Mouse (Mus musculus) CH12.LX (cell line): ENCODE results near the gene Atrnl1. TPM values are rescaled to one million over a fixed set of nuclear protein-coding genes. Genes with fewer than 3 reads are reported as not detected.

Source experiments
- DNase-seq: peaks from one replicate; pipeline ENCODE4 v3.0.0-alpha.2; 2013; ENCODE audit errors: extremely low read depth
- H3K27ac ChIP-seq: 2 replicates; pipeline ENCODE4 v1.5.1; 2012; ENCODE audit warnings: low read depth, mild to moderate bottlenecking, control low read depth, moderate library complexity; ENCODE audit not compliant: insufficient read depth
- H3K27me3 ChIP-seq: replicated peaks from 2 replicates; pipeline ENCODE3; 2012; ENCODE audit warnings: inconsistent platforms
- H3K36me3 ChIP-seq, 2 experiments: replicated peaks in 1 of 2; 2 replicates each; pipeline versions ENCODE3 to v1.6.1; 2012; ENCODE audit warnings: inconsistent platforms in 1 of 2, low read length in 1 of 2, mild to moderate bottlenecking in 1 of 2, mixed read lengths in 1 of 2, moderate library complexity in 1 of 2; ENCODE audit not compliant: control insufficient read depth in 1 of 2, insufficient read depth in 1 of 2
- H3K4me1 ChIP-seq, 2 experiments: 2 replicates each; pipeline ENCODE4 v1.6.1; 2012; ENCODE audit warnings: inconsistent platforms in 1 of 2, moderate library complexity in 1 of 2; ENCODE audit not compliant: insufficient read depth in 2 of 2, control insufficient read depth in 1 of 2
- H3K4me2 ChIP-seq: 2 replicates; pipeline ENCODE4 v1.6.1; 2012; ENCODE audit warnings: low read depth, mild to moderate bottlenecking, control low read depth; ENCODE audit not compliant: poor library complexity, insufficient read depth, severe bottlenecking
- H3K4me3 ChIP-seq, 3 experiments: fragments of 150-350 bp in 1 of 3; sonication (generic) in 1 of 3; replicated peaks in 1 of 3; 2 replicates each; pipeline versions ENCODE3 to v1.5.1; 2011 to 2012; ENCODE audit warnings: low read depth in 2 of 3, low read length in 2 of 3, mild to moderate bottlenecking in 2 of 3, moderate library complexity in 2 of 3, control low read depth in 1 of 3, improper control_type of control experiment in 1 of 3, inconsistent platforms in 1 of 3, mixed read lengths in 1 of 3; ENCODE audit not compliant: poor library complexity in 1 of 3
- H3K79me2 ChIP-seq: replicated peaks from 2 replicates; pipeline ENCODE4 v1.6.1; 2012; ENCODE audit warnings: mild to moderate bottlenecking, moderate library complexity; ENCODE audit not compliant: control insufficient read depth, poor library complexity, insufficient read depth, severe bottlenecking; ENCODE audit errors: extremely low read depth
- H3K9ac ChIP-seq: 2 replicates; pipeline ENCODE4 v1.6.1; 2012; ENCODE audit warnings: low read depth, mild to moderate bottlenecking, control low read depth, moderate library complexity; ENCODE audit not compliant: insufficient read depth
- H3K9me3 ChIP-seq: replicated peaks from 2 replicates; pipeline ENCODE3; 2012; ENCODE audit warnings: low read length, inconsistent platforms, mixed read lengths
- BHLHE40 ChIP-seq: IDR thresholded peaks from 2 replicates; pipeline ENCODE4 v1.6.1; 2011; ENCODE audit warnings: mild to moderate bottlenecking, low read depth, low read length, improper control_type of control experiment
- CHD2 ChIP-seq: IDR thresholded peaks from 2 replicates; pipeline ENCODE4 v1.6.1; 2011; ENCODE audit warnings: low read length, improper control_type of control experiment
- CTCF ChIP-seq, 2 experiments: IDR thresholded peaks in 1 of 2; conservative IDR thresholded peaks in 1 of 2; 2 replicates each; pipeline ENCODE4 v1.5.1; 2011 to 2012; ENCODE audit warnings: low read depth in 2 of 2, low read length in 2 of 2, improper control_type of control experiment in 1 of 2, inconsistent platforms in 1 of 2, mild to moderate bottlenecking in 1 of 2, moderate library complexity in 1 of 2
- E2F4 ChIP-seq: IDR thresholded peaks from 2 replicates; pipeline ENCODE4 v1.6.1; 2011; ENCODE audit warnings: low read depth, low read length, improper control_type of control experiment; ENCODE audit not compliant: insufficient replicate concordance
- EP300 ChIP-seq: IDR thresholded peaks from 2 replicates; pipeline ENCODE4 v1.6.1; 2011; ENCODE audit warnings: low read length, improper control_type of control experiment
- ETS1 ChIP-seq: conservative IDR thresholded peaks from 2 replicates; pipeline ENCODE4 v1.6.1; 2012; ENCODE audit warnings: low read depth, mild to moderate bottlenecking, inconsistent platforms, low read length, improper control_type of control experiment, moderate library complexity
- HCFC1 ChIP-seq: IDR thresholded peaks from 2 replicates; pipeline ENCODE4 v1.6.1; 2012; ENCODE audit warnings: low read depth, mild to moderate bottlenecking, inconsistent platforms, low read length, improper control_type of control experiment
- IRF4 ChIP-seq: IDR thresholded peaks from 2 replicates; pipeline ENCODE4 v1.6.1; 2014; ENCODE audit warnings: low read depth, mild to moderate bottlenecking, inconsistent platforms, low read length, improper control_type of control experiment
- JUND ChIP-seq: conservative IDR thresholded peaks from 2 replicates; pipeline ENCODE4 v1.6.1; 2011; ENCODE audit warnings: low read depth, low read length, improper control_type of control experiment
- KAT2A ChIP-seq: IDR thresholded peaks from 2 replicates; pipeline ENCODE4 v1.6.1; 2012; ENCODE audit warnings: low read length, improper control_type of control experiment, inconsistent platforms; ENCODE audit not compliant: insufficient replicate concordance
- MAX ChIP-seq: IDR thresholded peaks from 2 replicates; pipeline ENCODE4 v1.6.1; 2011; ENCODE audit warnings: low read length, improper control_type of control experiment
- MAZ ChIP-seq: IDR thresholded peaks from 2 replicates; pipeline ENCODE4 v1.6.1; 2012; ENCODE audit warnings: low read depth, mild to moderate bottlenecking, inconsistent platforms, low read length, improper control_type of control experiment, moderate library complexity
- MEF2A ChIP-seq: IDR thresholded peaks from 2 replicates; pipeline ENCODE4 v1.6.1; 2014; ENCODE audit warnings: low read depth, mild to moderate bottlenecking, inconsistent platforms, low read length, improper control_type of control experiment, borderline replicate concordance
- NELFE ChIP-seq: IDR thresholded peaks from 2 replicates; pipeline ENCODE4 v1.6.1; 2011; ENCODE audit warnings: low read depth, low read length, improper control_type of control experiment
- PAX5 ChIP-seq: IDR thresholded peaks from 2 replicates; pipeline ENCODE4 v1.6.1; 2012; ENCODE audit warnings: low read length, inconsistent platforms, mixed read lengths
- POLR2A ChIP-seq: IDR thresholded peaks from 2 replicates; pipeline ENCODE4 v1.6.1; 2011; ENCODE audit warnings: low read depth, mild to moderate bottlenecking, improper control_type of control experiment, low read length
- RAD21 ChIP-seq: IDR thresholded peaks from 2 replicates; pipeline ENCODE4 v1.6.1; 2011; ENCODE audit warnings: low read depth, mild to moderate bottlenecking, low read length, improper control_type of control experiment, moderate library complexity
- SMC3 ChIP-seq: IDR thresholded peaks from 2 replicates; pipeline ENCODE4 v1.6.1; 2011; ENCODE audit warnings: low read depth, low read length, improper control_type of control experiment
- USF2 ChIP-seq: conservative IDR thresholded peaks from 2 replicates; pipeline ENCODE4 v1.6.1; 2011; ENCODE audit warnings: low read depth, low read length, improper control_type of control experiment
- ZKSCAN1 ChIP-seq: IDR thresholded peaks from 2 replicates; pipeline ENCODE4 v1.6.1; 2012; ENCODE audit warnings: low read depth, inconsistent platforms, low read length, improper control_type of control experiment, borderline replicate concordance
- dilution Hi-C: fragments of 300-500 bp; cut with MboI; formaldehyde crosslinking; loops from 2 replicates; pipeline ENCODE4 v1.14.3; 2020; ENCODE audit warnings: low sequenced_read_pairs; ENCODE audit not compliant: extremely low pct_unique_long_range_greater_than_20kb, extremely low pct_ligation_motif_present
- in situ Hi-C: fragments of 300-500 bp; cut with MboI; formaldehyde crosslinking; loops from 3 replicates; pipeline ENCODE4 v1.14.3; 2019; ENCODE audit warnings: low sequenced_read_pairs, low pct_ligation_motif_present, low pct_unique_long_range_greater_than_20kb, mixed read lengths
- polyA plus RNA-seq: library from polyadenylated mRNA; unstranded; fragments of >175 nt; gene quantifications from 2 replicates; pipeline ENCODE4 v1.2.1, GENCODE M21; 2012; ENCODE audit warnings: low read depth; ENCODE audit not compliant: insufficient read length
- total RNA-seq, 2 experiments: library from RNA; depleted of rRNA; stranded (reverse); fragments of 300-350 nt in 1 of 2; fragments of >200 nt in 1 of 2; gene quantifications; 2 replicates each; pipeline ENCODE4 v1.2.3; 2012 to 2014

Atrnl1 gene
- total and polyA plus RNA-seq, 3 experiments, result 1.9 TPM

DNA sequence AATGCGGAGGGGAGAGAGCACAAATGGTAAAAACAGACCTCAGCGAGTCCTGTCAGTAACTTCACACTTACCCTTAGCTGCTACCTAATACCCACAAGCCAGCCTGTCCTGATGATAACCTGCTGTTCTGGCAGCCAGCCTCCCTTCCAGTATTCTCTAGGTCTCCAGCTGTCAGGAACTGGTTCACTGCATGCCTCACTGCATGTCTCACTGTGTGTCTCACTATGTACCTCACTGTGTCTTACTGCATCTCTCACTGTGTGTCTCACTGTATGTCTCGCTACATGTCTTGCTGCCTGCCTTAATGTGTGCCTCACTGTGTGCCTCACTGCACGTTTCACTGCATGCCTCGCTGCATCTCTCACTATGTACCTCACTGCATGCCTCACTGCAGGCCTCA, 175.9 kb downstream of the Atrnl1 start:
- H3K9me3 ChIP-seq, result no peaks in the 10 kb centered on the region
- no peaks in the 10 kb centered on the region for H3K79me2 ChIP-seq
- H3K4me3 ChIP-seq, result no peak overlapping the region
- no peak overlapping the region for H3K27ac ChIP-seq
- TF ChIP-seq CHD2 (no peak), BHLHE40 (peak; percentile 21; the same call in 1 of the 2 replicates)
- H3K4me2 ChIP-seq, result no peak overlapping the region
- H3K36me3 ChIP-seq, result no peaks in the 10 kb centered on the region
- no peak overlapping the region for H3K9ac ChIP-seq
- dilution Hi-C loops, result no loop called here
- H3K4me1 ChIP-seq, result peaks cover 3 to 6% of the 10 kb centered on the region in 2 experiments; a peak in 3 of 4 replicates
- in situ Hi-C loops, result no loop called here
- no peaks in the 10 kb centered on the region for H3K27me3 ChIP-seq
- no peak for DNase-seq

DNA sequence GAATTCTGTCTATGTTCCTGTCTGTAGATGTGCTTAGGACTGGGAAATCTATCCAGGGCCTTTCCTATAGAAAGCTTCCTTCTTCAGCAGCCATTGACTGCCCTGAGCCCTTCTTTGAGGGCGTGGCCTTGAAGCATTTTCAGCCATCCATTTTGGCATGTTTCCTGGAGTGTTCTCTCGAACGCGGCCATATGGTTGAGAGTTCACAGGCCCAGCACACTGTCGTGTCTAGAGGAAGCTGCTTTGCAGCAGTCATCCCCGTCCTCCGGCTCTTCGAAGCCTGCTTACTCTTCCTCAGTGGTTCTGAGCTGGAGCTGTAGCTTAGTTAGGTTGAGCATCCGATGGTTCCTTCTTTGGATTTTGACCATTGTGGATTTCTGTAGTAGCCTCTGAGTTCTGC, 191.4 kb downstream of the Atrnl1 start:
- no peaks in the 10 kb centered on the region for H3K79me2 ChIP-seq
- TF ChIP-seq JUND (no peak), MEF2A (no peak), ETS1 (no peak), HCFC1 (no peak), EP300 (no peak), BHLHE40 (no peak), E2F4 (no peak), SMC3 (no peak), IRF4 (no peak), PAX5 (no peak), POLR2A (no peak), CTCF (conservative IDR thresholded peaks at IDR 0.05 in 1 of 2, IDR thresholded peaks at IDR 0.05 in 1 of 2; ENCODE audit: low read depth in 2 of 2, low read length in 2 of 2) (no peak)
- TF ChIP-seq, all 38 proteins: peak for 0
- Histone ChIP-seq H3K4me3 (no peak overlapping the region), H3K9ac (no peak overlapping the region), H3K4me1 (no peaks in the 10 kb centered on the region), H3K27me3 (no peaks in the 10 kb centered on the region), H3K9me3 (no peaks in the 10 kb centered on the region), H3K4me2 (no peak overlapping the region), H3K27ac (no peak overlapping the region), H3K36me3 (no peaks in the 10 kb centered on the region)
- in situ Hi-C loops, result no loop called here
- dilution Hi-C loops, result no loop called here
- DNase-seq, result no peak

DNA sequence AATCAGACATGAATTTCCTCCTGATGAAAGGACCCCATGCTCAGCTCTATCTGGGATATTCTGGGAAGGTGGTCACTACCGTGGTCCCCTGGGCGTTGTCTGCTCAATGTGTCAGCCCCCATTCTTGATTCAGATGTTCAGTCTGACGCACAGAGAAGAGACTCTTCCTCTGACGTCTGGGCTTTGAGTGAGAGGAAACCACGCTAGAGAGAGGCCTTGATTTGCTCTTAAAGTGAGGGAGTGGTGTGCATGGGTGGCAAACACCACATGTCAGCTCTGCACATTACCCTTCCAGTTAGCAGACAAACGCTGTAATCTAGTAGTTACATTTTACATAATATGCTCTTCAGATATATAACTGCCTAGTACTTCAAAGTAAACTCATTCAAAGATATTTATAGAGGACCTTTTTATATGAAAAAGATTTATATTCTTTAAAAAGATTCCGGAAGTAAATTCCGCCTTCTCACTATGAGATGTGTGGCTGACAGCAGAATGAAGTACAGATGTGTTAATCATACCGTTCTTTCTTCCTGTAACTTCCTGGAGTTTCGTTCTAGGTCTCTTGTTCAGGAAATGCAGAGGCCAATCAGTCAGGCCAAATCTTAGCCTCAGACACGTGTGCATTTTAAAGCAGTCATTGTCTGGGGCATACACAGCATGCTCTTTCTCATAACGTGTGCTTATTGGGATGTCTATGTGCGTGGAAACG, 192.1 kb downstream of the Atrnl1 start:
- Histone ChIP-seq H3K27ac (no peak overlapping the region), H3K79me2 (no peaks in the 10 kb centered on the region), H3K4me1 (no peaks in the 10 kb centered on the region), H3K27me3 (no peaks in the 10 kb centered on the region), H3K36me3 (no peaks in the 10 kb centered on the region), H3K4me3 (no peak overlapping the region), H3K9ac (no peak overlapping the region), H3K9me3 (no peaks in the 10 kb centered on the region), H3K4me2 (no peak overlapping the region)
- in situ Hi-C loops, result no loop called here
- TF ChIP-seq KAT2A (no peak), PAX5 (no peak), NELFE (no peak), RAD21 (no peak), BHLHE40 (no peak), MAZ (no peak), MAX (no peak), ZKSCAN1 (no peak), CHD2 (no peak), USF2 (no peak)
- dilution Hi-C loops, result no loop called here
- no peak for DNase-seq
